Mouse (Mus musculus) ES-Bruce4 (cell line): ENCODE results near the gene Edrf1.

Source experiments
- CTCF ChIP-seq: IDR thresholded peaks from one replicate; pipeline ENCODE4 v1.8.1; 2011; ENCODE audit warnings: low read depth, low read length
- EP300 ChIP-seq: IDR thresholded peaks from 2 replicates; pipeline ENCODE4 v1.6.1; 2011; ENCODE audit warnings: low read depth, low read length; ENCODE audit not compliant: insufficient read depth
- POLR2A ChIP-seq: IDR thresholded peaks from one replicate; pipeline ENCODE4 v1.8.1; 2011; ENCODE audit warnings: low read length; ENCODE audit not compliant: insufficient read depth

DNA sequence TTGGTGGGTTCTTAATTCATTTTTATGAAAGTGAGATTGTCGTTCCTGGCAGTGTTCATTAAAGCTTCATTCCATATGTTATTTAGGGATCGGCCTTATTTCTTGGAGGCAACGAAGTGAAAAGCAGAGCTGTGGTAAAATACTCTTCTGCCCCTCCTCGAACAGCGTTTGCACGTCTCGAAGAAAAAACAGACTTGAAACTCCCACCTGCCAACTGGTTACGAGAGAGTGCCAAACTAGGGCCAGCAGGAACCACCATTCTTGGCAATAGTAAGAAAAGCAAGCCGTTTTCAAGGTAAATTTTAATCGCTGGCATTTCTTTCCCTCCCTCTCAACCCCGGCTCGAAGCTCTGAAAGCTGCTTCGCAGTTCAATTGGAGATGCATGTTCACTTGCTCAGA lies 1.5 kb downstream of the Edrf1 start:
- TF ChIP-seq POLR2A (no peak), CTCF (no peak), EP300 (no peak)
